11 mouse cellular contexts compared by ENCODE assay signal in genomic region chr1:171470896-171471295, GRCm38 (mm10). TPM values are rescaled to one million over a fixed set of nuclear protein-coding genes. Genes with fewer than 3 reads are reported as not detected.
DNase-seq lines count a peak whose midpoint lies in the region; ATAC-seq and TF ChIP-seq lines count a peak whose summit lies in the region.
"Had no signal": no experiment of that assay in that cellular context is flagged by ENCODE, and none has a peak within 500 bp of the region (broad histone marks: within the 10 kb centered on the region; RNA-seq: fewer than 3 reads in every experiment).

No protein-coding gene starts in this region.

- 0 out of 2 replicates have a peak overlapping the region, but pooled peaks have one; percentile 8 for H3K4me3 ChIP-seq in E14TG2a.4 (replicated peaks; ENCODE audit: low read length)
- no peak overlapping the region for H3K4me3 ChIP-seq in lung, embryonic 15.5 days
- no peak overlapping the region for H3K4me3 ChIP-seq in myocyte
- no peak overlapping the region for H3K4me3 ChIP-seq in midbrain, embryonic 16.5 days (ENCODE audit: low read depth, low read length)
- H3K4me3 ChIP-seq: forebrain, embryonic 10.5 days; heart, embryonic 15.5 days had no signal

- no peak overlapping the region for H3ac ChIP-seq in myocyte (ENCODE audit: control insufficient read depth, insufficient read length)

- H3K27ac ChIP-seq in lung, embryonic 15.5 days, result peak overlapping the region; percentile 22; the same call in 1 of the 2 replicates
- no peak overlapping the region for H3K27ac ChIP-seq in midbrain, embryonic 16.5 days (ENCODE audit: low read length)
- H3K27ac ChIP-seq: forebrain, embryonic 10.5 days; heart, embryonic 15.5 days had no signal

- peak; percentile 32 for TF ChIP-seq POLR2A in myocyte (IDR thresholded peaks at IDR 0.05; ENCODE audit: insufficient read length, low read depth)

- no peak for ATAC-seq in lung, embryonic 15.5 days (ENCODE audit: borderline replicate concordance, extremely low read depth, low FRiP score, low TSS enrichment)
- ATAC-seq in midbrain, embryonic 16.5 days, result no peak
- ATAC-seq: hindbrain, embryonic 16.5 days; liver, postnatal 0 days had no signal

- intact Hi-C loops in left cerebral cortex, postnatal 36 days (cut with DNase I), result no loop called here

- H3K79me2 ChIP-seq in myocyte (ENCODE audit: control insufficient read depth, insufficient read depth), result no peaks in the 10 kb centered on the region

- WGBS in lung, embryonic 15.5 days, result 66% methylated on average over 5 of the region's 5 CpGs
- 93% methylated on average over 5 of the region's 5 CpGs for WGBS in midbrain, embryonic 16.5 days

- no peak for TF ChIP-seq CTCF in E14TG2a.4 (conservative IDR thresholded peaks at IDR 0.05; ENCODE audit: low read length)

- H3K9ac ChIP-seq in lung, embryonic 15.5 days, result no peak overlapping the region
- H3K9ac ChIP-seq in midbrain, embryonic 16.5 days (ENCODE audit: low read depth, low read length), result no peak overlapping the region
- H3K9ac ChIP-seq: heart, embryonic 15.5 days; liver, postnatal 0 days had no signal

- peaks cover 53% of the 10 kb centered on the region for H3K4me1 ChIP-seq in E14TG2a.4 (replicated peaks; ENCODE audit: low read depth, low read length)
- peaks cover 14% of the 10 kb centered on the region; the same call in 1 of the 2 replicates for H3K4me1 ChIP-seq in lung, embryonic 15.5 days
- no peaks in the 10 kb centered on the region for H3K4me1 ChIP-seq in midbrain, embryonic 16.5 days (ENCODE audit: control insufficient read depth, insufficient read depth, low read length)
- H3K4me1 ChIP-seq: forebrain, embryonic 10.5 days had no signal

- H3K27me3 ChIP-seq in E14TG2a.4 (ENCODE audit: insufficient read depth, low read length), result no peaks in the 10 kb centered on the region
- no peaks in the 10 kb centered on the region for H3K27me3 ChIP-seq in lung, embryonic 15.5 days
- no peaks in the 10 kb centered on the region for H3K27me3 ChIP-seq in myocyte (ENCODE audit: control insufficient read depth, insufficient read depth, insufficient read length)
- H3K27me3 ChIP-seq in midbrain, embryonic 16.5 days (ENCODE audit: control insufficient read depth, insufficient read depth, low read depth, low read length), result no peaks in the 10 kb centered on the region
- H3K27me3 ChIP-seq: heart, embryonic 15.5 days had no signal

- DNase-seq in adipocyte (ENCODE audit: low spot score), result peak; percentile 27
- DNase-seq in left cerebral cortex, adult 11 months (ENCODE audit: low spot score), result no peak
- DNase-seq in left cerebral cortex, postnatal 36 days (ENCODE audit: low spot score in 2 of 2), result no peak

- no peak overlapping the region for H3K4me2 ChIP-seq in lung, embryonic 15.5 days
- peak overlapping the region; percentile 93 for H3K4me2 ChIP-seq in myocyte (ENCODE audit: low read depth)
- no peak overlapping the region for H3K4me2 ChIP-seq in midbrain, embryonic 16.5 days (ENCODE audit: low read length)

- H3K36me3 ChIP-seq in E14TG2a.4 (ENCODE audit: insufficient read depth, low read length), result no peaks in the 10 kb centered on the region
- no peaks in the 10 kb centered on the region for H3K36me3 ChIP-seq in lung, embryonic 15.5 days
- H3K36me3 ChIP-seq in myocyte (ENCODE audit: control insufficient read depth, insufficient read depth), result no peaks in the 10 kb centered on the region
- no peaks in the 10 kb centered on the region for H3K36me3 ChIP-seq in midbrain, embryonic 16.5 days (ENCODE audit: control insufficient read depth, insufficient read depth, low read length)
- H3K36me3 ChIP-seq: forebrain, embryonic 10.5 days; heart, embryonic 15.5 days had no signal

- H3K9me3 ChIP-seq in E14TG2a.4 (ENCODE audit: low read length), result no peaks in the 10 kb centered on the region
- H3K9me3 ChIP-seq in lung, embryonic 15.5 days, result no peaks in the 10 kb centered on the region
- H3K9me3 ChIP-seq in midbrain, embryonic 16.5 days (replicated peaks; ENCODE audit: control insufficient read depth, low read length, poor library complexity, severe bottlenecking), result no peaks in the 10 kb centered on the region
- H3K9me3 ChIP-seq: forebrain, embryonic 10.5 days; heart, embryonic 15.5 days had no signal

TF ChIP-seq in myocyte, 11 proteins besides CTCF, POLR2A, EP300 and RAD21:
- TF ChIP-seq POLR2AphosphoS2 (IDR thresholded peaks at IDR 0.05; ENCODE audit: insufficient read length, low read depth) (peak; percentile 41), MYOG (IDR thresholded peaks at IDR 0.05; ENCODE audit: control insufficient read depth in 1 of 3, insufficient read depth in 1 of 3, insufficient read length in 2 of 3, low read depth in 2 of 3) (peak in 1 of 3 experiments; percentile 2), USF1 (IDR thresholded peaks at IDR 0.05; ENCODE audit: low read depth) (no peak)
TF ChIP-seq in myocyte: peak in this region for 2.

RNA-seq across cellular contexts. Expression of gene Alyref2, which starts 32.4 kb away (rescaled TPM):
- 12.8 and 13.0 TPM in 2 replicates for polyA plus RNA-seq in lung, embryonic 15.5 days (2015; fragmentation: Nextera tagmentation; extraction: Ambion mirVana)
- polyA plus RNA-seq in myocyte (2012; fragmentation: generic; extraction: Trizol), result 6.6 TPM
- polyA plus RNA-seq in midbrain, embryonic 16.5 days (2015; fragmentation: Nextera tagmentation; extraction: Ambion mirVana), result 34.8 and 35.9 TPM in 2 replicates
- total RNA-seq in left cerebral cortex, postnatal 36 days (2021), result 1 to 10 TPM; 4.2 to 5.9 TPM

RNA-seq across cellular contexts. Expression of gene F11r, which starts 33.6 kb away (rescaled TPM):
- 102 and 115 TPM in 2 replicates for polyA plus RNA-seq in lung, embryonic 15.5 days (2015; fragmentation: Nextera tagmentation; extraction: Ambion mirVana)
- polyA plus RNA-seq in myocyte (2012; fragmentation: generic; extraction: Trizol), result 24.2 TPM
- 10.4 and 10.5 TPM in 2 replicates for polyA plus RNA-seq in midbrain, embryonic 16.5 days (2015; fragmentation: Nextera tagmentation; extraction: Ambion mirVana)
- 1 to 10 TPM; 4.9 to 5.3 TPM for total RNA-seq in left cerebral cortex, postnatal 36 days (2021)

RNA-seq across cellular contexts. Expression of gene Tstd1, which starts 52.2 kb away (rescaled TPM):
- 6.4 and 7.5 TPM in 2 replicates for polyA plus RNA-seq in lung, embryonic 15.5 days (2015; fragmentation: Nextera tagmentation; extraction: Ambion mirVana)
- polyA plus RNA-seq in myocyte (2012; fragmentation: generic; extraction: Trizol), result 0.41 TPM
- 6.2 and 7.6 TPM in 2 replicates for polyA plus RNA-seq in midbrain, embryonic 16.5 days (2015; fragmentation: Nextera tagmentation; extraction: Ambion mirVana)
- 1 to 10 TPM; 1.1 to 1.9 TPM for total RNA-seq in left cerebral cortex, postnatal 36 days (2021)

RNA-seq across cellular contexts. Expression of gene Usf1, which starts 59.8 kb away (rescaled TPM):
- polyA plus RNA-seq in lung, embryonic 15.5 days (2015; fragmentation: Nextera tagmentation; extraction: Ambion mirVana), result 72.9 and 85.7 TPM in 2 replicates
- 106 TPM for polyA plus RNA-seq in myocyte (2012; fragmentation: generic; extraction: Trizol)
- 197 and 201 TPM in 2 replicates for polyA plus RNA-seq in midbrain, embryonic 16.5 days (2015; fragmentation: Nextera tagmentation; extraction: Ambion mirVana)
- 100 to 1,000 TPM; 107 to 113 TPM for total RNA-seq in left cerebral cortex, postnatal 36 days (2021)
